Mouse (Mus musculus) central nervous system, embryonic 18 days (tissue): ENCODE measurements around the gene Selenbp2. TPM values are rescaled to one million over a fixed set of nuclear protein-coding genes. Genes with fewer than 3 reads are reported as not detected.

Experiments
- polyA plus RNA-seq: library from polyadenylated mRNA; depleted of rRNA; stranded (reverse); fragments of >200 nt; gene quantifications from 2 replicates; pipeline ENCODE4 v1.2.3, GENCODE M21; 2012; rRNA removed

Selenbp2 gene
- polyA plus RNA-seq = 0.29 and 0.62 TPM in 2 replicates

DNA sequence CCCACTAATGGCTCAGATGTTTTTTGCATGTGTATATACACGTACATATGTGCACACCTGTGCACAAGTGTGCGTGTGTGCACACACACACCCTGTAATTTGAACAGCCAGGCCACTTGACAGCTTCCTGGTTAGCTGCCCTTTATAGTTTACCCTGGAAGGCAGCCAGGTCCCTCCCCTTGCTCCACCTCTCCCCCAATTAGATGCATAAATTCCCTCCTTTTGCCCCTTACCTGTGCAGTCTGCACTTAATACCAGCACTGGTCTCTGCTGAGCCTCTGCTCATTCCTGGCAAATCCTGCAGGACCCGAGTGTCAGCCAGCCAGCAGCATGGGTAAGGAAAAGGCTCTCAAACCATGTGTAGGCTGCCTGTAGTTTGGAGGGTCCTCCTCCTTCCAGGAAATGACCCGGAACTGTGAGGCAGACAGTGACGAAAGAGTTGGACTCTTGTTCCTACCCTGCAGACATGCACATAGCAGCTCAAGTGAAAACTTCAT, at the start of gene Selenbp2:
Gene Selenbp2 (plus strand): TSS at position 228 of the 497 bp plus-strand sequence.

DNA sequence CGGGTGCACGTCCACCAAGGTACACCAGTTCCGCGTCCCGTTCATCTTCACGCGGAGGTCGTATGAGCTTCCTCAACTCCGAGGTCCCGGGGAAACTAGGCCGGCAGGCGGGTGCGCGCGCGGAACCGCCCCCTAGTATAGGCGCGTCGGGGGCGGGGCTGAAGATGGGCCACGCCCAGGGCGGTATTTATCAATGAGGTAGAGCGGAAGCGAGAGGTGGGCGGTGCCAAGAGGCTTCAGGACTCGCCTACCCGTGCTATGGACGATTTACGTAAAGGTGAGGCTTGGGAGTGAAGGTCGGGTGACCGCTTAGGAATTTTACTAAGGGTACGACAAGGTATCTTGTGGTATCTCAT, 34.6 kb upstream of the Selenbp2 start, which contains the start of gene Tuft1:
Gene Tuft1 (minus strand): TSS at position 133 of the 356 bp plus-strand sequence.

Other genes with a start within 250 kb of the Selenbp2 start
- gene Oaz3, start 249.6 kb upstream of the Selenbp2 start, polyA plus RNA-seq = 0.31 and 0.45 TPM in 2 replicates
- gene Celf3, start 215.3 kb upstream of the Selenbp2 start, polyA plus RNA-seq = 390 and 524 TPM in 2 replicates
- gene Riiad1, start 213.2 kb upstream of the Selenbp2 start, polyA plus RNA-seq = 6.3 and 6.6 TPM in 2 replicates
- 43.1 and 46.0 TPM in 2 replicates for gene Snx27, start 110.8 kb upstream of the Selenbp2 start, polyA plus RNA-seq
- not detected in 2 replicates for gene Gm10972, start 50.4 kb upstream of the Selenbp2 start, polyA plus RNA-seq
- 5.0 and 6.1 TPM in 2 replicates for gene Tuft1, start 34.7 kb upstream of the Selenbp2 start, polyA plus RNA-seq
- 9.8 and 11.0 TPM in 2 replicates for gene Cgn, start 92.9 kb downstream of the Selenbp2 start, polyA plus RNA-seq
- gene Pogz, start 144.0 kb downstream of the Selenbp2 start, polyA plus RNA-seq = 53.2 and 57.5 TPM in 2 replicates
- 361 and 392 TPM in 2 replicates for gene Psmb4, start 193.4 kb downstream of the Selenbp2 start, polyA plus RNA-seq
- gene Selenbp1, start 239.5 kb downstream of the Selenbp2 start, polyA plus RNA-seq = 10.1 and 10.6 TPM in 2 replicates